22 mouse cellular contexts compared by ENCODE assay signal in the genomic region with DNA sequence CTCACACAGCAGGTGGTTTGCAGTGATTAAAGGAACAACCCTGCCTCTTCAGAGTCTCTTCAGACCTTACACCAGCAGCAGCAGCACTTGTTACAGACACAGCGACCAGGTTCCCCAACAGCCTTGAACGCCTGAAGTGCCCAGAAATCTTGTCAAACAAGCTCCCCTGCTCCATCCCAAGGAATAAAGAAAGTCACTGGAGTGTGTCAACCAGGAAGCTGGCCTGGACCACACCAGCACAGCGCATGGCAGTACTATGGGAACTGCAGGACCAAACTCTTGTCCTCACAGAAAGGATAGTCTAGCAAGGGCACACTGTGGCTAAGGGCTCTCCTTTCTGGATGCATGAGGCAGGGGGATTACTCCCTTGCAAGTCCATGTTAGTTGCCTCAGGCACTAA. TPM values are rescaled to one million over a fixed set of nuclear protein-coding genes. Genes with fewer than 3 reads are reported as not detected.
"Had no signal": no experiment of that assay in that cellular context is flagged by ENCODE, and none has a peak within 500 bp of the region (broad histone marks: within the 10 kb centered on the region; RNA-seq: fewer than 3 reads in every experiment).

No protein-coding gene starts in this region.

- H3K9me3 ChIP-seq: midbrain, embryonic 10.5 days; midbrain, embryonic 12.5 days; neural tube, embryonic 13.5 days; neural tube, embryonic 15.5 days had no signal

- H3K9ac ChIP-seq: lung, embryonic 14.5 days; midbrain, embryonic 12.5 days; neural tube, embryonic 13.5 days; neural tube, embryonic 15.5 days had no signal

- H3K27ac ChIP-seq: midbrain, embryonic 10.5 days; midbrain, embryonic 12.5 days; neural tube, embryonic 13.5 days; neural tube, embryonic 15.5 days had no signal

- DNase-seq: lung, adult 18-20 months; lung, embryonic 14.5 days; lung, postnatal 14 days; lung, postnatal 36 days; midbrain, embryonic 14.5 days; retina, postnatal 1 day; right cerebral cortex, adult 18-20 months; right cerebral cortex, postnatal 25 days; right cerebral cortex, postnatal 4 days; spleen, adult 18-20 months; thymus, adult 18-20 months; thymus, postnatal 14 days; thymus, postnatal 36 days had no signal

- H3K4me3 ChIP-seq: midbrain, embryonic 10.5 days; midbrain, embryonic 12.5 days; myocyte; neural tube, embryonic 13.5 days; neural tube, embryonic 15.5 days had no signal

- H3K27me3 ChIP-seq: midbrain, embryonic 12.5 days; neural tube, embryonic 13.5 days; neural tube, embryonic 15.5 days had no signal

- H3K4me1 ChIP-seq: midbrain, embryonic 12.5 days had no signal

- H3K4me2 ChIP-seq: lung, embryonic 14.5 days; midbrain, embryonic 12.5 days; neural tube, embryonic 13.5 days; neural tube, embryonic 15.5 days had no signal

- ATAC-seq: lung, postnatal 0 days; midbrain, embryonic 16.5 days had no signal

- H3K36me3 ChIP-seq: midbrain, embryonic 10.5 days; midbrain, embryonic 12.5 days; neural tube, embryonic 13.5 days; neural tube, embryonic 15.5 days had no signal

RNA-seq across cellular contexts. Expression of a gene that starts 38.9 kb away (rescaled TPM):
- total RNA-seq: megakaryocyte, adult 5-6 weeks; megakaryocyte-erythroid progenitor cell, adult 5-6 weeks had no signal
- polyA plus RNA-seq: lung, embryonic 14.5 days had no signal
